Mouse (Mus musculus) ES-E14 (cell line): ENCODE measurements around the gene Senp5.

ENCODE experiments used
- CHD2 ChIP-seq: IDR thresholded peaks from 2 replicates; pipeline ENCODE4 v1.6.1; 2014; ENCODE audit warnings: mild to moderate bottlenecking, low read depth, low read length, inconsistent platforms
- ZC3H11A ChIP-seq: IDR thresholded peaks from 2 replicates; pipeline ENCODE4 v1.6.1; 2012; ENCODE audit warnings: low read depth, mild to moderate bottlenecking, inconsistent platforms, low read length, borderline replicate concordance

DNA sequence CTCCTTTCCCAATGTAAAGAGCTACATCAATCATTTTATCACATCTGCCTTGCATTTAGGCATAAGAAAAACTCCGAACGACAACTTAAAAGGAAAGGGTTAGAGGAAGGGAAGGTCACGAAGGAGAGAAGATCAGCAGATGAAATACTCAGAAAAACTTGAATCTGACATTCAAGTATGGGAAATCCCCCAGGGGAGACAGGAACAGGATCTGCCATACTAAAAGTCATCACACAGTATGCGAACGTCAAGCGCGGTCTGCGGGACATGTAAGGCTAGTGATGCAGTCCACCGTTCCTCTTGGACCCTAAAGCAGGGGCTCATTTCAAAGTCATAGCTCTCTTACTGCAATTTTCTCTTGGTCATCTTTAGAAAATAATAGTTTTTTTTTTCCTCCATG, 16.6 kb upstream of the Senp5 start:
- TF ChIP-seq CHD2 (no peak), ZC3H11A (no peak)
